Mouse (Mus musculus): Measurements from ENCODE around the gene B230307C23Rik. TPM values are rescaled to one million over a fixed set of nuclear protein-coding genes. Genes with fewer than 3 reads are reported as not detected.
A peak's percentile ranks its signal among the peaks of the same experiment; 100 is the strongest.

B230307C23Rik gene
- total RNA-seq (2014; rRNA removed) (20.5 and 24.2 TPM in 2 replicates), polyA plus RNA-seq (2015; fragmentation: Nextera tagmentation; extraction: Ambion mirVana) (22.4 and 23.2 TPM in 2 replicates)

DNA sequence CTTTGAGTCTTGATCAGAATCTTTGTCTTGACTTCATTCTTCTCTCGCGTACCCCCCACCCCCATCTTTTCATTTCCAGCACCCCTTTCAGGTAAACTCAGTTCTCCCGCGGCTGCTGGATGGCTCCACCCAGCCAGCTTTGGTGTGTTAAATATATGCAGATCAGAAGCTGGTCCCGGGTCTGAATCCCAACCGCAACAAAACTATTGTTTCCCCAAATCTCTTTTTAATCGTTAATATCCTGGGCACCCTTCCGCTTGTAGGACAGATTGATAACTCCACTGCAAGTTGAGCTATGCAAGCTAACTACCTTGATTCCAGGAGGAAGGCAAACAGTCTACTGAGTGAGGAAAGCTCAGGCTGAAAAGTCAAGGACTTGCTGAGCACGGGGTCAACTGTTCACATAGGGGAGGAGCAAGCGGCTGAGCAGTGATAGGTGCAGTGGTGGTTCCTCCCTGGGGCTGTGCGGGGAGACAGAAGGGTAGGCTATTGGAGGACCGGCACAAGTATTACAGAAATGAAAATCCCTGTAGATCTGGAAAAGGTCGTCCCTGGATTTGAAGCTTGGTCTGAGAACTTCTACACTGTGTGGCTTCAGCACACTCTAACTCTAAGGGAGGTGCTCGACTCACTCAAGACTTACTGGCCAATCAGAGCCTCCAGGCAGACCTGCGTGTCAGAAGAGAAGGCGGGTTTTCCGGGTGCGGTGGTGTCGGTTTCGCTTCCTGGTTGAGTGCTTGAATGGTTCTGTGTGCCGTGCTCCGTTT is at the start of gene B230307C23Rik:
Gene B230307C23Rik, plus strand, starts transcription at position 700 of the 767 bp plus-strand sequence.
- DNase-seq = peak; percentile 89
- Histone ChIP-seq H3K9ac (peak within 1 kb of the TSS; percentile 54), H3K4me1 (ENCODE audit: insufficient read depth) (peaks cover 11% of the 10 kb centered on the region), H3K36me3 (ENCODE audit: insufficient read depth) (no peaks in the 10 kb centered on the region), H3K4me2 (ENCODE audit: low read depth) (peak within 1 kb of the TSS; percentile 86), H3K27me3 (ENCODE audit: insufficient read depth, low read length) (no peaks in the 10 kb centered on the region), H3K4me3 (ENCODE audit: low read depth, low read length) (peak within 1 kb of the TSS; percentile 51), H3K9me3 (ENCODE audit: low read length) (no peaks in the 10 kb centered on the region), H3K27ac (ENCODE audit: low read depth, low read length) (no peak within 1 kb of the TSS)
- peak; percentile 99 for ATAC-seq
- WGBS = 2% methylated on average over 22 of the region's 22 CpGs
- TF ChIP-seq CTCF (IDR thresholded peaks at IDR 0.05; ENCODE audit: low read depth) = no peak

DNA sequence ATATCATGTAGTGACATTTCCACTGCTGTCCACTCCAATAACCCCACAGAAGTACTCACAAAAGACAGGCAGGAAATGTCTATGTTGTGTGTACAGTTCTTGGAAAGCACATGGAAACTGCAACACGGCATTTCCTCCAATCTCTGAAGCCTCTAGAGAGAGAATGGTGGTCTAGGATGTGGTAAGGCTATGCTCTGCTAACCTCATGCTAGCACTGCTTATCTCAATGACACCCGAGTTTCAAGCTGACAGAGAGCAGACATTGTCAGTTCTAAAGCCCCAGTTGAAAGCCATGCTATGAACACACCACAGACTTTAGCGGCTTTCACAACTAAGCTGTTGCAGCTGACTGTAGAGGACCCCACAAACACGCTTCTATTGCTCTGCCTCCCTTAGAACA is 48.3 kb upstream of the B230307C23Rik start:
- Histone ChIP-seq H3K27me3 (ENCODE audit: insufficient read depth, low read length) (no peaks in the 10 kb centered on the region), H3K4me2 (ENCODE audit: low read depth) (no peak overlapping the region), H3K27ac (ENCODE audit: low read depth, low read length) (no peak overlapping the region), H3K4me3 (ENCODE audit: low read depth, low read length) (no peak overlapping the region), H3K9ac (no peak overlapping the region), H3K9me3 (ENCODE audit: low read length) (no peaks in the 10 kb centered on the region), H3K4me1 (ENCODE audit: insufficient read depth) (no peaks in the 10 kb centered on the region), H3K36me3 (ENCODE audit: insufficient read depth) (peaks cover 43% of the 10 kb centered on the region)
- 85% methylated on average over 4 of the region's 4 CpGs for WGBS
- TF ChIP-seq CTCF (IDR thresholded peaks at IDR 0.05; ENCODE audit: low read depth) = no peak
- ATAC-seq (no peak), DNase-seq (no peak)

DNA sequence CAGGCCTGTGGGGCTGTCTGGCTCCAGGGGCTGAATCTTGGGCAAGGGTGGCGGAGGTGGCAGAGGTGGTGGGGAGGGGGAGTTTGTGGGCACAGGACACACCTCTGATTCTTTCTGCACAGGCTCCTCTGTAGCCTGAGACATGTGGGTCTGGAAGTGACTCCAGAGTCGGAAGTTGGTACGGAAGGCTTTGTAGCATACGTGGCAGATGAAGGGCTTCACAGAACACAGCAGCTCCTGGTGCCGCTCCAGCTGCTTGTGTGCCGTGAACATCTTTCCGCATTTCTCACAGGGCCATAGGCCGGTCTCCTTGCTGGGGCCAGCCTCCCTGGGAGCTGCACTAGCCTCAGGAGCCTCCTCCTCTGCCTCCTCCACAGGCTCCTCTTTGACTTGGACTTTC is 47.1 kb upstream of the B230307C23Rik start:
- Histone ChIP-seq H3K9ac (no peak overlapping the region), H3K4me1 (ENCODE audit: insufficient read depth) (no peaks in the 10 kb centered on the region), H3K27ac (ENCODE audit: low read depth, low read length) (no peak overlapping the region), H3K4me2 (ENCODE audit: low read depth) (no peak overlapping the region), H3K4me3 (ENCODE audit: low read depth, low read length) (no peak overlapping the region), H3K36me3 (ENCODE audit: insufficient read depth) (peaks cover 50% of the 10 kb centered on the region), H3K27me3 (ENCODE audit: insufficient read depth, low read length) (no peaks in the 10 kb centered on the region), H3K9me3 (ENCODE audit: low read length) (no peaks in the 10 kb centered on the region)
- ATAC-seq = no peak
- WGBS = 95% methylated on average over 8 of the region's 8 CpGs
- DNase-seq = no peak
- no peak for TF ChIP-seq CTCF (IDR thresholded peaks at IDR 0.05; ENCODE audit: low read depth)

DNA sequence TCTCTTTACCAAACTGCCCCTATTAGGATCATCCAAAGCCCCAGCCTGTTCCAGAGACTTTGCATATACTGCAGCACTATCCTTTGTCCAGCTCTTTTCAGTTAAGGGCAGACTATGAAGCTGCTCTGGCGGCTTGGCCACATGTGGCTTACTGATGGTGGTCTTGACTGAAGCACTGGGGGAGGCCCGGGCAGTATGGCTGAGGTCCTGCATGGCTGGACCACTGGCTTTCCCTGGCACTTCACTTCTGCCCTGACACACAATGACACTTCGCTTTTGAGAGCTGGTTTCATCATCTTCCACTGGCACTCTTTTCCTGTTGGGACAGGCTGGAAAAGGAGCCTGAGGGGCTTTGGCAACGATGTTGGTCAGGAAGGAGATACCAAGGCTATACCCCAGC is 44.7 kb upstream of the B230307C23Rik start:
- no peak overlapping the region for H3K4me2 ChIP-seq (ENCODE audit: low read depth)
- no peaks in the 10 kb centered on the region for H3K4me1 ChIP-seq (ENCODE audit: insufficient read depth)
- TF ChIP-seq CTCF (IDR thresholded peaks at IDR 0.05; ENCODE audit: low read depth) = no peak
- WGBS = 97% methylated on average over 4 of the region's 4 CpGs
- no peak overlapping the region for H3K27ac ChIP-seq (ENCODE audit: low read depth, low read length)
- no peaks in the 10 kb centered on the region for H3K9me3 ChIP-seq (ENCODE audit: low read length)
- H3K4me3 ChIP-seq (ENCODE audit: low read depth, low read length) = no peak overlapping the region
- ATAC-seq (no peak), DNase-seq (no peak)
- no peak overlapping the region for H3K9ac ChIP-seq
- H3K27me3 ChIP-seq (ENCODE audit: insufficient read depth, low read length) = no peaks in the 10 kb centered on the region
- H3K36me3 ChIP-seq (ENCODE audit: insufficient read depth) = peaks cover 60% of the 10 kb centered on the region

DNA sequence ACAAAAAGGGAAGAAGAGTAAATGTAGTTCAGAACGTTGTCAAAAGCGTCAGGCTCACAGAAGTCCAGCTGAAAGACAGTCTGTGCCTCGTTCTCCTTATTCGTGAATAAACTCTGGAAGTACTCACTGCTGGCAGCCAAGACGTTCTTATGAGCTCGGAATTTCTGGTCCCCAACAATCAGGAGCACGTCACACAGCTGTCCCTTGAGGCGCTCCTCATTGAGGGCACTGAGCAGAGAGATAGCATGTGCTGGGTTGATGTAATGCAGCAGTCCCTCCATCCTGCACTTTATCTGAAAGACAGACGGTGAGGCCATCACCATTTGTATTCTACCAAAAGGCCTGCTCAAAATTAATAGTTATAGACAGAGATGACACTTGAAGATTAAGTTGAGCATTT is 44.3 kb upstream of the B230307C23Rik start:
- Histone ChIP-seq H3K4me1 (ENCODE audit: insufficient read depth) (no peaks in the 10 kb centered on the region), H3K36me3 (ENCODE audit: insufficient read depth) (peaks cover 60% of the 10 kb centered on the region), H3K9ac (no peak overlapping the region), H3K27ac (ENCODE audit: low read depth, low read length) (no peak overlapping the region), H3K9me3 (ENCODE audit: low read length) (no peaks in the 10 kb centered on the region), H3K4me2 (ENCODE audit: low read depth) (no peak overlapping the region), H3K27me3 (ENCODE audit: insufficient read depth, low read length) (no peaks in the 10 kb centered on the region), H3K4me3 (ENCODE audit: low read depth, low read length) (no peak overlapping the region)
- DNase-seq (no peak), ATAC-seq (no peak)
- 88% methylated on average over 9 of the region's 9 CpGs for WGBS
- no peak for TF ChIP-seq CTCF (IDR thresholded peaks at IDR 0.05; ENCODE audit: low read depth)

DNA sequence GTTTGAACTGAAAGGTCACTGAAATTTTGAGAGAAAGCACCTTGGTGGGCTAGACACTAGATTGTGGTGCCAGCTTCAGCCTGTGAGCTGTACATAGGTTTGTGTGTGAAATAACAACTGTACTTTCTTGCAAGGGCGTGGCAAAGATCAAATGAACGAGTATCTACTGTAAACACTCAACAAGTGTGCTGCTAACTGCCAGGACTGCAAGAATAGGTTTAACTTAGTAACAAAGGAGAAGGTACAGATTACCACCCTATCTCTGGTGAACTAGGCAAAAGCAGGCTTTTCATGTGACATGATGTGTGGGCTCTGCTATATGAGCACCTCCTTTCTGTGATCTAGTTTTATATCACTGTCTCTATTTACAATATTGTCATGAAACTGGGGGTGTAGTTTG is 43.8 kb upstream of the B230307C23Rik start:
- Histone ChIP-seq H3K9ac (no peak overlapping the region), H3K4me2 (ENCODE audit: low read depth) (no peak overlapping the region), H3K4me1 (ENCODE audit: insufficient read depth) (no peaks in the 10 kb centered on the region), H3K4me3 (ENCODE audit: low read depth, low read length) (no peak overlapping the region), H3K36me3 (ENCODE audit: insufficient read depth) (peaks cover 60% of the 10 kb centered on the region), H3K27me3 (ENCODE audit: insufficient read depth, low read length) (no peaks in the 10 kb centered on the region), H3K27ac (ENCODE audit: low read depth, low read length) (no peak overlapping the region), H3K9me3 (ENCODE audit: low read length) (no peaks in the 10 kb centered on the region)
- WGBS = 91% methylated on average over 2 of the region's 2 CpGs
- no peak for TF ChIP-seq CTCF (IDR thresholded peaks at IDR 0.05; ENCODE audit: low read depth)
- DNase-seq (no peak), ATAC-seq (no peak)

DNA sequence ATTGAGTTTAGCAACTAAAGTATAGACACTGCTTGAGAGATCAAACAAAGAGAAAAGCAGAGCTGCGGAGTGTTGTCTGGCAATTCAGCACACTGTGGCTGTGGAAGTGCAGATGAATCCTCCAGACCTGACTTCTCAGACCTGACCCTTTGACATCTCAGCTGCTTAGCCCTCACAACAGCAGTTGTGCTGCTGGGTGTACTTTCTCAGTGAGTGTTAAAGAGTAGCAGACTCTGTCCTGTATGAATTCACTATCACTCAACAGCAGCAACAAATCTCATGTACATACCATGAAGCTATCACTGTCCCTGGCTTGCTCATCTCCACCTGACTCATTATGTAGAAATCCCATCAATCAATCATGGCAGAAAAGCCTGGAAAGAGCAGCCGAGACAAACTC is 41.1 kb upstream of the B230307C23Rik start:
- ATAC-seq (no peak), DNase-seq (no peak)
- Histone ChIP-seq H3K9ac (no peak overlapping the region), H3K27me3 (ENCODE audit: insufficient read depth, low read length) (no peaks in the 10 kb centered on the region), H3K4me3 (ENCODE audit: low read depth, low read length) (no peak overlapping the region), H3K4me1 (ENCODE audit: insufficient read depth) (no peaks in the 10 kb centered on the region), H3K36me3 (ENCODE audit: insufficient read depth) (peaks cover 47% of the 10 kb centered on the region), H3K27ac (ENCODE audit: low read depth, low read length) (no peak overlapping the region), H3K9me3 (ENCODE audit: low read length) (no peaks in the 10 kb centered on the region), H3K4me2 (ENCODE audit: low read depth) (no peak overlapping the region)
- WGBS = 93% methylated on average over 2 of the region's 2 CpGs
- no peak for TF ChIP-seq CTCF (IDR thresholded peaks at IDR 0.05; ENCODE audit: low read depth)

Data from forebrain, postnatal 0 days (tissue).